7 mouse cellular contexts compared by ENCODE assay signal in genomic region chr16:22161351-22162065, GRCm38 (mm10). TPM values are rescaled to one million over a fixed set of nuclear protein-coding genes. Genes with fewer than 3 reads are reported as not detected.
DNase-seq lines count a peak whose midpoint lies in the region; ATAC-seq and TF ChIP-seq lines count a peak whose summit lies in the region.

No protein-coding gene starts in this region.

- TF ChIP-seq CTCF in testis, adult 2 months (IDR thresholded peaks at IDR 0.05; ENCODE audit: control insufficient read depth, insufficient read depth, insufficient replicate concordance, low read depth, low read length): no peak

- peak overlapping the region; percentile 96 for H3K9ac ChIP-seq in heart, embryonic 13.5 days
- peak overlapping the region; percentile 93 for H3K9ac ChIP-seq in limb, embryonic 11.5 days (ENCODE audit: low read length)

- DNase-seq in testis, postnatal 14 days (ENCODE audit: low spot score): no peak
- peak; percentile 75 for DNase-seq in embryo, embryonic 10 days (ENCODE audit: low spot score)
- peak; percentile 80 for DNase-seq in limb, embryonic 11.5 days (ENCODE audit: low spot score)
- peak; percentile 73 for DNase-seq in neural tube, embryonic 10.5 days (ENCODE audit: extremely low spot score, low spot score)
- no peak for DNase-seq in spleen, postnatal 36 days (ENCODE audit: low spot score in 2 of 2)

- H3K27ac ChIP-seq in testis, adult 2 months (ENCODE audit: control insufficient read depth, insufficient read depth, low read depth, low read length): no peak overlapping the region
- H3K27ac ChIP-seq in heart, embryonic 13.5 days (replicated peaks): peak overlapping the region; percentile 95
- H3K27ac ChIP-seq in limb, embryonic 11.5 days (replicated peaks; ENCODE audit: low read depth, low read length): peak overlapping the region; percentile 93

- peak overlapping the region; percentile 79 for H3K4me2 ChIP-seq in heart, embryonic 13.5 days
- peak overlapping the region; percentile 54 for H3K4me2 ChIP-seq in limb, embryonic 11.5 days (ENCODE audit: low read depth, severe bottlenecking)

- H3K9me3 ChIP-seq in heart, embryonic 13.5 days: no peaks in the 10 kb centered on the region
- H3K9me3 ChIP-seq in limb, embryonic 11.5 days (ENCODE audit: control insufficient read depth, low read length): no peaks in the 10 kb centered on the region

- H3K36me3 ChIP-seq in testis, adult 2 months (ENCODE audit: control insufficient read depth, insufficient read depth, low read length): no peaks in the 10 kb centered on the region
- no peaks in the 10 kb centered on the region for H3K36me3 ChIP-seq in heart, embryonic 13.5 days
- H3K36me3 ChIP-seq in limb, embryonic 11.5 days (ENCODE audit: control insufficient read depth, insufficient read depth, low read length): no peaks in the 10 kb centered on the region

- H3K4me1 ChIP-seq in testis, adult 2 months (ENCODE audit: control insufficient read depth, insufficient read depth, low read length): peaks cover 12% of the 10 kb centered on the region
- H3K4me1 ChIP-seq in heart, embryonic 13.5 days: peaks cover 30% of the 10 kb centered on the region
- H3K4me1 ChIP-seq in limb, embryonic 11.5 days (ENCODE audit: control insufficient read depth, insufficient read depth, low read length): 0 out of 2 replicates have a peak, but pooled peaks cover 2% of the 10 kb centered on the region

- H3K27me3 ChIP-seq in testis, adult 2 months (ENCODE audit: control insufficient read depth, insufficient read depth, low read length): no peaks in the 10 kb centered on the region
- H3K27me3 ChIP-seq in heart, embryonic 13.5 days (replicated peaks): no peaks in the 10 kb centered on the region
- no peaks in the 10 kb centered on the region for H3K27me3 ChIP-seq in limb, embryonic 11.5 days (ENCODE audit: control insufficient read depth, insufficient read depth, low read length)

- ATAC-seq in heart, embryonic 13.5 days (ENCODE audit: extremely low read depth, insufficient number of reproducible peaks, low FRiP score, low TSS enrichment): no peak
- ATAC-seq in limb, embryonic 11.5 days (ENCODE audit: insufficient number of reproducible peaks, low FRiP score, low TSS enrichment, low read depth): 0 out of 2 replicates have a peak, but pooled peaks have one; percentile 23

- under 1% methylated on average over 71 of the region's 71 CpGs for WGBS in heart, embryonic 13.5 days
- under 1% methylated on average over 71 of the region's 71 CpGs for WGBS in limb, embryonic 11.5 days

- no peak for TF ChIP-seq POLR2A in testis, adult 2 months (IDR thresholded peaks at IDR 0.05; ENCODE audit: control insufficient read depth, low read depth, low read length)

- H3K4me3 ChIP-seq in testis, adult 2 months (ENCODE audit: control insufficient read depth, low read depth, low read length): peak overlapping the region; percentile 43
- peak overlapping the region; percentile 96 for H3K4me3 ChIP-seq in heart, embryonic 13.5 days
- H3K4me3 ChIP-seq in limb, embryonic 11.5 days (ENCODE audit: low read depth, low read length): peak overlapping the region; percentile 97

RNA-seq across cellular contexts. Expression of gene Igf2bp2, which starts 1.6 kb away (rescaled TPM):
- polyA plus RNA-seq in testis, adult 2 months (2012; rRNA removed): 0.53 and 0.63 TPM in 2 replicates
- 51.4 and 53.2 TPM in 2 replicates for polyA plus RNA-seq in heart, embryonic 13.5 days (2015; fragmentation: Nextera tagmentation; extraction: Ambion mirVana)
- 190 and 206 TPM in 2 replicates for polyA plus RNA-seq in limb, embryonic 11.5 days (2014; fragmentation: Nextera tagmentation; extraction: Ambion mirVana)

Comparison
In these comparisons a context has a peak if more than half of its experiments do, and no peak if none do; other contexts are left out.
1. H3K4me3 ChIP-seq: peak in every context shown above with its lines; median percentile 97 in limb, embryonic 11.5 days; 96 in heart, embryonic 13.5 days; 43 in testis, adult 2 months.
2. DNase-seq: peak in embryo, embryonic 10 days (single experiment), limb, embryonic 11.5 days (single experiment) and neural tube, embryonic 10.5 days (single experiment); none in testis, postnatal 14 days (single experiment) and spleen, postnatal 36 days (0 of 2).
3. RNA of gene Igf2bp2, which starts 1.6 kb away (polyA plus RNA-seq): 190 to 206 TPM in limb, embryonic 11.5 days and 51.4 to 53.2 TPM in heart, embryonic 13.5 days; 0.53 to 0.63 TPM in testis, adult 2 months; every median in the first group is over 10 times any median in the second.